Mouse (Mus musculus) thymus, adult 2 months (tissue): Measurements from ENCODE around the gene Ackr2.

Source experiments
- CTCF ChIP-seq: fragments of 200-500 bp; IDR thresholded peaks from 2 replicates; pipeline ENCODE4 v1.5.1; 2012; ENCODE audit warnings: mild to moderate bottlenecking, control low read depth, low read length, moderate library complexity, borderline replicate concordance; ENCODE audit not compliant: control insufficient read depth, poor library complexity, insufficient read depth; ENCODE audit errors: extremely low read depth
- POLR2A ChIP-seq: fragments of 200-500 bp; IDR thresholded peaks from 2 replicates; pipeline ENCODE4 v1.6.1; 2012; ENCODE audit warnings: mild to moderate bottlenecking, low read length, control low read depth, moderate library complexity; ENCODE audit not compliant: control insufficient read depth, poor library complexity, insufficient read depth; ENCODE audit errors: extremely low read depth

- no peak for TF ChIP-seq POLR2A
- no peak for TF ChIP-seq CTCF
Observed at GRCm38 (mm10) chr9:121867632-121868031, 30.5 kb upstream of the Ackr2 start.
